In the genomic region with DNA sequence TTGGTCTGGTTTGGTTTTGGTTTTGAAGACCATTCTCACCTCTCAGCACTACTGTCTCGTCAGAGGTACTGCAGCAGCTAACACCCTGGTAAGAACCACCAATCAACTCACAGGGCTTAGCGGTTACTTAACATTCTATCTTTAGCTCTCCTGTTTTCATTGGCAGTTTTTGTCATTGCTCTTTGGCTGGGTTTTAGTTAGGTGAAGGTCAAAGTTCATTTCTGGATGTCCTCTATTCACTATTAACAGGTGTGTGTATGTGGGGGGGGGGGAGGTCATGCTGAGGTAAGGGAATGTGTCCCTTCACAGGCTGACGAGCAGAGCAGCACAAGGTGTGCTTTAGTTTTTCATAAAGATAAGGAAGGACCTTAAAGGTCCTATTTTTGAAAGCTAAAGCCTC, we compare ENCODE assay signal across 17 mouse cellular contexts.
DNase-seq lines count a peak whose midpoint lies in the region; ATAC-seq and TF ChIP-seq lines count a peak whose summit lies in the region.
"Had no signal": no experiment of that assay in that cellular context is flagged by ENCODE, and none has a peak within 500 bp of the region (broad histone marks: within the 10 kb centered on the region; RNA-seq: fewer than 3 reads in every experiment).

No protein-coding gene starts in this region.

- no peak for TF ChIP-seq EP300 in liver, embryonic 14.5 days (IDR thresholded peaks at IDR 0.05; ENCODE audit: low read depth)

- peak overlapping the region; percentile 22; the same call in 1 of the 2 replicates for H3K4me2 ChIP-seq in heart, embryonic 16.5 days (ENCODE audit: low read depth, low read length)
- H3K4me2 ChIP-seq in liver, embryonic 14.5 days (ENCODE audit: low read depth), result no peak overlapping the region
- H3K4me2 ChIP-seq in neural tube, embryonic 15.5 days, result no peak overlapping the region
- H3K4me2 ChIP-seq: forebrain, embryonic 15.5 days; lung, embryonic 15.5 days had no signal

- no peak for DNase-seq in heart, adult 8-10 months (ENCODE audit: low spot score)
- DNase-seq in ES-CJ7 (ENCODE audit: low read depth, low spot score) (peak; percentile 39), R1 (ENCODE audit: low read depth, low spot score) (peak; percentile 39), adipocyte (ENCODE audit: low spot score) (no peak)
- DNase-seq in liver, embryonic 14.5 days (ENCODE audit: low read depth in 3 of 3, low spot score in 3 of 3), result no peak
- DNase-seq: cerebellum, postnatal 36 days; layer of hippocampus, postnatal 36 days; midbrain, embryonic 14.5 days; right cerebral cortex, postnatal 14 days; thymus, postnatal 4 days had no signal

- peak overlapping the region; percentile 67 for H3K27ac ChIP-seq in heart, embryonic 16.5 days (ENCODE audit: low read length)
- H3K27ac ChIP-seq in liver, embryonic 14.5 days, result no peak overlapping the region
- no peak overlapping the region for H3K27ac ChIP-seq in neural tube, embryonic 15.5 days (replicated peaks)
- H3K27ac ChIP-seq: embryonic facial prominence, embryonic 10.5 days; forebrain, embryonic 15.5 days; lung, embryonic 15.5 days had no signal

- no peak overlapping the region for H3K9ac ChIP-seq in heart, embryonic 16.5 days (ENCODE audit: low read length)
- no peak overlapping the region; the same call in 1 of the 2 replicates for H3K9ac ChIP-seq in liver, embryonic 14.5 days (replicated peaks)
- no peak overlapping the region for H3K9ac ChIP-seq in neural tube, embryonic 15.5 days (replicated peaks)
- H3K9ac ChIP-seq: forebrain, embryonic 15.5 days; lung, embryonic 15.5 days had no signal

- WGBS in heart, embryonic 16.5 days, result 35% methylated on average over 3 of the region's 3 CpGs
- 35% methylated on average over 3 of the region's 3 CpGs for WGBS in liver, embryonic 14.5 days (ENCODE audit: insufficient replicate concordance)
- WGBS in neural tube, embryonic 15.5 days, result 82% methylated on average over 3 of the region's 3 CpGs

- no peak for TF ChIP-seq CTCF in liver, embryonic 14.5 days (IDR thresholded peaks at IDR 0.05; ENCODE audit: low read depth)

- no peak overlapping the region for H3K4me3 ChIP-seq in heart, embryonic 16.5 days (ENCODE audit: low read length)
- H3K4me3 ChIP-seq in liver, embryonic 14.5 days (ENCODE audit: insufficient read depth in 1 of 2, low read depth in 2 of 2, low read length in 2 of 2), result no peak overlapping the region
- no peak overlapping the region for H3K4me3 ChIP-seq in neural tube, embryonic 15.5 days (replicated peaks)
- H3K4me3 ChIP-seq: embryonic facial prominence, embryonic 10.5 days; erythroblast, embryonic 14.5 days; forebrain, embryonic 15.5 days; lung, embryonic 15.5 days had no signal

- no peaks in the 10 kb centered on the region for H3K27me3 ChIP-seq in heart, embryonic 16.5 days (ENCODE audit: control insufficient read depth, insufficient read depth, low read length)
- no peaks in the 10 kb centered on the region for H3K27me3 ChIP-seq in liver, embryonic 14.5 days (ENCODE audit: control insufficient read depth, insufficient read depth, low read length)
- no peaks in the 10 kb centered on the region for H3K27me3 ChIP-seq in neural tube, embryonic 15.5 days (replicated peaks)
- H3K27me3 ChIP-seq: forebrain, embryonic 15.5 days; lung, embryonic 15.5 days had no signal

- H3K9me3 ChIP-seq in heart, embryonic 16.5 days (replicated peaks; ENCODE audit: control insufficient read depth, low read length), result no peaks in the 10 kb centered on the region
- H3K9me3 ChIP-seq in liver, embryonic 14.5 days (ENCODE audit: control insufficient read depth, low read length), result no peaks in the 10 kb centered on the region
- no peaks in the 10 kb centered on the region for H3K9me3 ChIP-seq in neural tube, embryonic 15.5 days (replicated peaks)
- H3K9me3 ChIP-seq: embryonic facial prominence, embryonic 10.5 days; forebrain, embryonic 15.5 days; lung, embryonic 15.5 days had no signal

- H3K4me1 ChIP-seq in heart, embryonic 16.5 days (ENCODE audit: control insufficient read depth, insufficient read depth, low read length), result peaks cover 23% of the 10 kb centered on the region
- peaks cover 0 to 3% of the 10 kb centered on the region in 2 experiments; a peak in 2 of 4 replicates for H3K4me1 ChIP-seq in liver, embryonic 14.5 days (replicated peaks; ENCODE audit: control insufficient read depth in 2 of 2, insufficient read depth in 2 of 2, low read length in 1 of 2)
- H3K4me1 ChIP-seq in neural tube, embryonic 15.5 days, result 0 out of 2 replicates have a peak, but pooled peaks cover 2% of the 10 kb centered on the region

- peak; percentile 70; the same call in 1 of the 2 replicates for ATAC-seq in heart, embryonic 16.5 days (replicated peaks; ENCODE audit: extremely low read depth, insufficient read depth, low FRiP score)
- ATAC-seq in liver, embryonic 14.5 days (ENCODE audit: insufficient read depth), result peak; percentile 75
- no peak for ATAC-seq in neural tube, embryonic 15.5 days (ENCODE audit: low FRiP score)
- ATAC-seq: activated CD4-positive, CD25-positive, alpha-beta regulatory T cell, adult 4 months; forebrain, embryonic 15.5 days had no signal

- no peaks in the 10 kb centered on the region for H3K36me3 ChIP-seq in heart, embryonic 16.5 days (ENCODE audit: control insufficient read depth, insufficient read depth)
- no peaks in the 10 kb centered on the region for H3K36me3 ChIP-seq in liver, embryonic 14.5 days (replicated peaks; ENCODE audit: control insufficient read depth, insufficient read depth, low read depth)
- no peaks in the 10 kb centered on the region for H3K36me3 ChIP-seq in neural tube, embryonic 15.5 days
- H3K36me3 ChIP-seq: embryonic facial prominence, embryonic 10.5 days; forebrain, embryonic 15.5 days; lung, embryonic 15.5 days had no signal

Comparison
In these comparisons a context has a peak if more than half of its experiments do, and no peak if none do; other contexts are left out.
1. DNase-seq: peak in ES-CJ7 (single experiment) and R1 (single experiment); none in heart, adult 8-10 months (single experiment), liver, embryonic 14.5 days (0 of 3) and adipocyte (single experiment).